Mouse (Mus musculus): Measurements from ENCODE around the gene Notch1.

The Notch1 gene

GRCm38 (mm10) chr2:26497861-26498533 lies 18.5 kb downstream of the Notch1 start:
- CTCF ChIA-PET = interaction anchor here in 1 of 4 experiments (1.0 kb wide), 1 partner anchor 173 kb away, joined by 3 read pairs; no protein-coding TSS in a partner anchor
- POLR2A ChIA-PET = interaction anchor here in 3 of 4 experiments (0.5 to 19.3 kb wide), 20 partner anchors 8 to 137 kb away, joined by 3 to 167 read pairs (median 5); partner anchors contain the start of genes Sec16a (in 2 of the 3) and Notch1 (in 1 of the 3)

GRCm38 (mm10) chr2:26496451-26496850 lies 20.0 kb downstream of the Notch1 start:
- ChIA-PET CTCF (interaction anchor here in 3 of 4 experiments (1.1 to 1.2 kb wide), 3 partner anchors 9 to 390 kb away, joined by 3 to 4 read pairs (median 3); no protein-coding TSS in a partner anchor), POLR2A (interaction anchor here in 2 of 4 experiments (0.7 to 19.3 kb wide), 16 partner anchors 8 to 139 kb away, joined by 3 to 167 read pairs (median 5); partner anchors contain the start of gene Sec16a (in 2 of the 2))

- ChIA-PET CTCF (interaction anchor here in 3 of 4 experiments (0.6 to 1.2 kb wide), 5 partner anchors 8 to 389 kb away, joined by 3 to 4 read pairs (median 3); no protein-coding TSS in a partner anchor), POLR2A (interaction anchor here in 2 of 4 experiments (0.8 to 19.3 kb wide), 13 partner anchors 8 to 81 kb away, joined by 3 to 167 read pairs (median 5); partner anchors contain the start of gene Sec16a (in 2 of the 2))
Measured at GRCm38 (mm10) chr2:26495701-26496100, 20.8 kb downstream of the Notch1 start.

GRCm38 (mm10) chr2:26494991-26495390 lies 21.5 kb downstream of the Notch1 start:
- POLR2A ChIA-PET = interaction anchor here in 2 of 4 experiments (0.6 to 19.3 kb wide), 11 partner anchors 8 to 90 kb away, joined by 3 to 167 read pairs (median 5); partner anchors contain the start of gene Sec16a (in 1 of the 2)
- CTCF ChIA-PET = interaction anchor here in 3 of 4 experiments (0.5 to 1.8 kb wide), 5 partner anchors 9 to 918 kb away, joined by 3 to 7 read pairs (median 3); no protein-coding TSS in a partner anchor

GRCm38 (mm10) chr2:26494396-26494795 lies 22.1 kb downstream of the Notch1 start:
- ChIA-PET CTCF (interaction anchor here in 2 of 4 experiments (0.6 to 1.8 kb wide), 3 partner anchors 10 to 918 kb away, joined by 3 to 7 read pairs (median 3); no protein-coding TSS in a partner anchor), POLR2A (interaction anchor here (0.6 to 19.3 kb wide), 10 partner anchors 9 to 90 kb away, joined by 3 to 167 read pairs (median 6); partner anchors contain the start of gene Sec16a (in 1 of the 4))

- POLR2A ChIA-PET = interaction anchor here in 3 of 4 experiments (0.7 to 19.3 kb wide), 23 partner anchors 10 to 423 kb away, joined by 3 to 167 read pairs (median 3); partner anchors contain the start of genes Sec16a (in 1 of the 3) and Surf6 (in 1 of the 3)
- CTCF ChIA-PET = interaction anchor here (0.5 to 1.8 kb wide), 7 partner anchors 11 to 339 kb away, joined by 3 to 8 read pairs (median 4); partner anchors contain the start of gene Inpp5e (in 1 of the 4)
Measured at GRCm38 (mm10) chr2:26493021-26493781, 23.3 kb downstream of the Notch1 start.

- CTCF ChIA-PET = interaction anchor here in 1 of 4 experiments (0.7 to 1.1 kb wide), 3 partner anchors 42 to 47 kb away, joined by 3 to 8 read pairs (median 4); no protein-coding TSS in a partner anchor
- POLR2A ChIA-PET = interaction anchor here in 3 of 4 experiments (0.6 to 19.3 kb wide), 14 partner anchors 8 to 359 kb away, joined by 3 to 167 read pairs (median 4); partner anchors contain the start of gene Sec16a (in 1 of the 3)
Measured at GRCm38 (mm10) chr2:26490760-26491301, 25.6 kb downstream of the Notch1 start.

GRCm38 (mm10) chr2:26488535-26489135 lies 27.8 kb downstream of the Notch1 start:
- ChIA-PET CTCF (interaction anchor here in 2 of 4 experiments (0.6 to 0.7 kb wide), 3 partner anchors 13 to 133 kb away, joined by 3 to 5 read pairs (median 3); no protein-coding TSS in a partner anchor), POLR2A (interaction anchor here in 3 of 4 experiments (0.6 to 2.1 kb wide), 8 partner anchors 10 to 93 kb away, joined by 3 to 11 read pairs (median 3); partner anchors contain the start of gene Sec16a (in 1 of the 3))

GRCm38 (mm10) chr2:26487322-26488021 lies 29.0 kb downstream of the Notch1 start:
- ChIA-PET POLR2A (interaction anchor here in 3 of 4 experiments (0.7 to 3.2 kb wide), 10 partner anchors 9 to 546 kb away, joined by 3 to 25 read pairs (median 6); partner anchors contain the start of gene Sec16a (in 1 of the 3)), CTCF (interaction anchor here in 3 of 4 experiments (0.5 to 0.9 kb wide), 4 partner anchors 9 to 149 kb away, joined by 3 to 9 read pairs (median 3); no protein-coding TSS in a partner anchor)

- ChIA-PET POLR2A (interaction anchor here in 2 of 4 experiments (0.6 to 3.2 kb wide), 14 partner anchors 9 to 358 kb away, joined by 3 to 25 read pairs (median 4); no protein-coding TSS in a partner anchor), CTCF (interaction anchor here in 1 of 4 experiments (0.6 to 0.9 kb wide), 3 partner anchors 75 to 447 kb away, joined by 3 to 6 read pairs (median 3); no protein-coding TSS in a partner anchor)
Measured at GRCm38 (mm10) chr2:26486835-26487321, 29.6 kb downstream of the Notch1 start.

GRCm38 (mm10) chr2:26486264-26486810 lies 30.1 kb downstream of the Notch1 start:
- CTCF ChIA-PET = interaction anchor here in 2 of 4 experiments (0.6 to 0.9 kb wide), 3 partner anchors 77 to 447 kb away, joined by 3 to 6 read pairs (median 3); partner anchors contain the start of gene Inpp5e (in 1 of the 2)
- POLR2A ChIA-PET = interaction anchor here in 2 of 4 experiments (0.5 to 3.2 kb wide), 18 partner anchors 9 to 776 kb away, joined by 3 to 25 read pairs (median 4); no protein-coding TSS in a partner anchor

GRCm38 (mm10) chr2:26485710-26486109 lies 30.8 kb downstream of the Notch1 start:
- CTCF ChIA-PET = interaction anchor here in 2 of 4 experiments (0.9 kb wide), 2 partner anchors 77 to 303 kb away, joined by 3 read pairs; partner anchors contain the start of gene Inpp5e (in 1 of the 2)
- POLR2A ChIA-PET = interaction anchor here in 2 of 4 experiments (0.5 to 3.2 kb wide), 13 partner anchors 10 to 72 kb away, joined by 3 to 25 read pairs (median 4); no protein-coding TSS in a partner anchor

GRCm38 (mm10) chr2:26485278-26485677 lies 31.2 kb downstream of the Notch1 start:
- POLR2A ChIA-PET = interaction anchor here in 2 of 4 experiments (0.7 to 3.2 kb wide), 9 partner anchors 11 to 40 kb away, joined by 3 to 25 read pairs (median 4); partner anchors contain the start of gene Sec16a (in 1 of the 2)

GRCm38 (mm10) chr2:26484169-26484568 lies 32.3 kb downstream of the Notch1 start:
- ChIA-PET CTCF (no interaction called here), POLR2A (interaction anchor here in 2 of 4 experiments (1.2 to 3.2 kb wide), 3 partner anchors 20 to 39 kb away, joined by 3 to 25 read pairs (median 5); partner anchors contain the start of gene Sec16a (in 1 of the 2))

More at GRCm38 (mm10) chr2:26485278-26485677, 31.2 kb downstream of the Notch1 start:
- CTCF ChIA-PET = no interaction called here

- ChIA-PET CTCF (interaction anchor here (0.5 to 1.2 kb wide), 11 partner anchors 9 to 104 kb away, joined by 3 to 12 read pairs (median 3); no protein-coding TSS in a partner anchor), POLR2A (interaction anchor here (0.5 to 1.8 kb wide), 29 partner anchors 9 to 430 kb away, joined by 3 to 7 read pairs (median 4); partner anchors contain the start of genes Sec16a (in 1 of the 4) and Surf6 (in 1 of the 4))
Measured at GRCm38 (mm10) chr2:26483230-26483869, 33.1 kb downstream of the Notch1 start.
